Mouse (Mus musculus): Measurements from ENCODE around the gene Tmem255a. TPM values are rescaled to one million over a fixed set of nuclear protein-coding genes. Genes with fewer than 3 reads are reported as not detected.

The Tmem255a gene
- polyA plus RNA-seq (2015; fragmentation: Nextera tagmentation; extraction: Ambion mirVana), result 39.9 and 43.4 TPM in 2 replicates

DNA sequence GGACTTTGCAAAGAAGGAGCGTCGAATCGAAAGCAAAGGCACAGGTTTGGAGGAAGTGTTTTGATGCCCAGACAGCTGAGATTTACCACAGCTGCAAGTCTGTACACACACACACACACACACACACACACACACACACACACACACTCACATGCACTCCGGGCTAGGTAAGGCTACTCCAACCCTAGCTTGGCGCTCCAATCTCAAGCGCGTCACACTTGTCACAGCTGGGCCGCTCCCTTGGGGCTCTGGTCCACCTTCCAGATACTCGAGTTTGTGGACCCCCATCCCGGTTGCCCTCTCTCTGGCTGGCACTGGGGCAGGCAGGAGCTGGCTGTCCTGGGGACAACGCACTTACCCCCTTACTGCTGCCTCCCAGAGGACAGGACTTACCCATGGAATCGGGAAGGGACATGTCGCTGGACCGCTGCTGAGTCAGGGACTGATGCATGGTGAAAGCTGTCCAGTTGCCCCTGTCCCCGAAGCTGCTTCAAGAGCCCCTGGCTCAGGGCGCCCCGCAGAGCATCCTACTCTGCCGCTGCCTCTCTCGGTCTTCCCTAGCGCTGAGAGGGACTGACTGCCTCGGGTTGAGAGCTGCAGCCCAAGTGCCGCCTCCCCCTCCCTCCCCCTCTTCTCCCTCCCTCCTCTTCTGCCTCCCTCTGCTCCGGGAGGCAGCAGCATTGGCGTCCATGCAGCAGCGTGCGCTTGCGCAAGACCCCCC, at the start of gene Tmem255a:
TSS of gene Tmem255a (minus strand) at position 589 of the 721 bp plus-strand sequence.
- WGBS, result 18% methylated on average over 26 of the region's 27 CpGs
- no peaks in the 10 kb centered on the region for H3K27me3 ChIP-seq (replicated peaks; ENCODE audit: control insufficient read depth, insufficient read depth, low read length)
- H3K4me2 ChIP-seq (ENCODE audit: low read length), result peak within 1 kb of the TSS; percentile 75
- H3K27ac ChIP-seq (ENCODE audit: low read depth, low read length), result no peak within 1 kb of the TSS
- H3K4me1 ChIP-seq (ENCODE audit: control insufficient read depth, insufficient read depth, low read depth, low read length), result no peaks in the 10 kb centered on the region; the same call in 1 of the 2 replicates
- H3K36me3 ChIP-seq (ENCODE audit: control insufficient read depth, insufficient read depth, low read length), result no peaks in the 10 kb centered on the region
- ATAC-seq, result peak; percentile 82
- H3K4me3 ChIP-seq (ENCODE audit: low read length), result peak within 1 kb of the TSS; percentile 45
- peak within 1 kb of the TSS; percentile 52 for H3K9ac ChIP-seq (ENCODE audit: low read depth, low read length)
- H3K9me3 ChIP-seq (ENCODE audit: control insufficient read depth, low read length), result no peaks in the 10 kb centered on the region

DNA sequence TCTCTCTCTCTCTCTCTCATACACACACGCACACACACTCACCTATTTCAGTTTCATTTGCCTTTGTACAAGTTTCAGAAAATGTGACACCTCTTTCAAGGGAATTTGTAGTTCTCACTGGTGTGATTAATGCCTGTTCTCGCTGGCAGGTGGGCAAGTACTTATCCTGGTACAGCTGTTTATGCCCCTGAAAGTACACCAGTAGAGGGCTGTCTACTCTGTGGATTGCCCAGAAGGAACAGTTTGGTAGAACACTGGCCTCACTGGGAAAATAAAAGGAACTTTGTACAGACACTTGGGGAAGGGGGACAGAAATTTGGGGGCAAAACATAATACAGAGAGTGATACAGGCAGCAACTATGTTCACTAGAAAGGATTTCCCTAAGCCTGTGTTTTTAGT, 7.4 kb upstream of the Tmem255a start:
- no peaks in the 10 kb centered on the region for H3K27me3 ChIP-seq (replicated peaks; ENCODE audit: control insufficient read depth, insufficient read depth, low read length)
- ATAC-seq, result no peak
- no peak overlapping the region for H3K9ac ChIP-seq (ENCODE audit: low read depth, low read length)
- no peak overlapping the region for H3K27ac ChIP-seq (ENCODE audit: low read depth, low read length)
- no peaks in the 10 kb centered on the region for H3K36me3 ChIP-seq (ENCODE audit: control insufficient read depth, insufficient read depth, low read length)
- no peak overlapping the region for H3K4me2 ChIP-seq (ENCODE audit: low read length)
- 38% methylated on average over 2 of the region's 2 CpGs for WGBS
- H3K4me3 ChIP-seq (ENCODE audit: low read length), result no peak overlapping the region
- H3K9me3 ChIP-seq (ENCODE audit: control insufficient read depth, low read length), result no peaks in the 10 kb centered on the region
- H3K4me1 ChIP-seq (ENCODE audit: control insufficient read depth, insufficient read depth, low read depth, low read length), result no peaks in the 10 kb centered on the region

DNA sequence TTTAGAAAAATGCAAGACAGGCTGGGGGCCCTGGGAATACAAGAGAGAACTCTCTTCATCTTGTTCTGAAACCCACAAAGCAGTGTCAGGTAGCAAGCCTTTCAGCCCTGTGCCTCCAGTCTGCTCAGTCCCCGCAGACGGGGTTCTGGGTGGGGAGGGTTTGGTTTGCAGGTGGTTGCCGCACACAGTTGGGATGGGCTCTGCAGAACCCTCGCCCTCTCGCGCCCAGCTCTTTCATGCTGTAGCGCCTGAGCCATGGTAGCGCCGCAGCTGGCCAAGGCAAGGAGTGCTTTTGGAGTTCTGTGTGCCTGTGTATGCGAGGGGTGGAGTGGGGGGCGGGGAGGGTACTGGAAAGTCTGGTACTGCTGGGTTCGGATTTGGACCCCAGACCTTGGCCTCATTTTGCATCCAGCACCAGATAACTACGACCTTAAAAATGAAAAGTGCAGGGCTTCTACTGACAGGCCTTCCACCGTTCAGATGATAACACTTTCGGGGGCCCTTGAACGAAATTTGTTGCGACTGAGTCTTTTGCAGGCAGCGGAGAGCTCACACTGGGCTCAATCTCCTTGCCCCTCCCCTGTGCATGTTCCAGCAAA, 1.8 kb downstream of the Tmem255a start:
- no peaks in the 10 kb centered on the region for H3K9me3 ChIP-seq (ENCODE audit: control insufficient read depth, low read length)
- H3K27ac ChIP-seq (ENCODE audit: low read depth, low read length), result no peak overlapping the region
- H3K9ac ChIP-seq (ENCODE audit: low read depth, low read length), result no peak overlapping the region
- H3K4me3 ChIP-seq (ENCODE audit: low read length), result peak overlapping the region; percentile 45
- H3K4me1 ChIP-seq (ENCODE audit: control insufficient read depth, insufficient read depth, low read depth, low read length), result no peaks in the 10 kb centered on the region; the same call in 1 of the 2 replicates
- no peaks in the 10 kb centered on the region for H3K36me3 ChIP-seq (ENCODE audit: control insufficient read depth, insufficient read depth, low read length)
- peak; percentile 53 for ATAC-seq
- 15% methylated on average over 17 of the region's 18 CpGs for WGBS
- H3K27me3 ChIP-seq (replicated peaks; ENCODE audit: control insufficient read depth, insufficient read depth, low read length), result no peaks in the 10 kb centered on the region
- peak overlapping the region; percentile 75 for H3K4me2 ChIP-seq (ENCODE audit: low read length)

DNA sequence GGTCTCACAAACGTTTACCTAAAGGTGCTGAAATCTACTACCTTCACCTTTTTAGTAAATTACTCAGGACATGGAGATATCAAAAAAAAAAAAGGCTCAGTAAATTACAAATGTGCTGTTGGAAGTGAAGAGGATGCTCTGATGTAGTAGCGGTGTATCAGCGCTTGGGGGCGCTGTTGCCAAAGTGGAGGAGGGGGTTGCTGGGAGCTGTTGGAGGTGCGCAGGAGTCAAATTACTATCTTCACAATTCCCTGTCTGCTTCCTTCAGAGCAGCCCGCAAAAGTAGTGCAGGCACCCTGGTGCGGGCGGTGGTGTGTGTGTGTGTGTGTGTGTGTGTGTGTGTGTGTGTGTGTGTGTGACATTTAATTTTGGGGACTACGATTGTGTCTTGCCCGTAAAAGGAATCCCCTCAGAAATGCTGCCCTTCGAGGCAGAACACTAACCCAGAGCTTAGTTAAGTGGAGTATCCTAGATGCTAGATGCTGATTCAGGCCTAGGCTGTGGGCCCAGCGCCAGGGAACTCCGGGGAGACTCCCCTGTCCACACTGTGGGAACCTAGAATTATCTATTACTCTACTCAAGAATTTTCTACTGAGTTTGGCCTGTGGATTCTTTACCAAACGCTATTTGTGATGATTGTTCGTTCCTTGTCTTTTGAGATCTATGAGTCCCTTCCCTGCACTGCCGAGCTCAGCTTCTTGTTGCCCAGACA, 2.4 kb downstream of the Tmem255a start:
- Histone ChIP-seq H3K9ac (ENCODE audit: low read depth, low read length) (no peak overlapping the region), H3K27me3 (replicated peaks; ENCODE audit: control insufficient read depth, insufficient read depth, low read length) (no peaks in the 10 kb centered on the region), H3K4me2 (ENCODE audit: low read length) (peak overlapping the region; percentile 75), H3K4me3 (ENCODE audit: low read length) (peak overlapping the region; percentile 45), H3K27ac (ENCODE audit: low read depth, low read length) (no peak overlapping the region), H3K36me3 (ENCODE audit: control insufficient read depth, insufficient read depth, low read length) (no peaks in the 10 kb centered on the region), H3K9me3 (ENCODE audit: control insufficient read depth, low read length) (no peaks in the 10 kb centered on the region), H3K4me1 (ENCODE audit: control insufficient read depth, insufficient read depth, low read depth, low read length) (no peaks in the 10 kb centered on the region; the same call in 1 of the 2 replicates)
- ATAC-seq, result no peak
- WGBS, result 25% methylated on average over 14 of the region's 16 CpGs

DNA sequence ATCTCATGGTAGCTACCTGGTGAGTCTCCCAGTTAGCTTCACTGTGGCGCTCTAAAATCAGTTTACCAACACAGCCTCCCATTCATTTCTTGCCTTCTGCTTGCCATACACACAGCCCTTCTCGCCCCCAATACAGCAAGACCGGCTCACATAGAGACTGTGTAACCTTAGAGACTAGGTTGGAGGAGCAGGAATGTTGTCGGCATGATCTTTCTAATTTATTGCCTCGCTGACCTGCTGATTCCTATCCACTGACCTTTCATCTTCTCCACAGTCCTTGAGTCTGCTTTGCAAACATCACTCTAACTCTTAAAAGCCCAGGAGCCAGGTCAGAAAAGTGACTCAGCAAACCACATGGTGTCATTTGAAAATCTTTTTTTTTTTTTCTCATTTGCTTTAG, 4.6 kb downstream of the Tmem255a start:
- 42% methylated on average over 5 of the region's 5 CpGs for WGBS
- H3K4me2 ChIP-seq (ENCODE audit: low read length), result no peak overlapping the region
- H3K4me3 ChIP-seq (ENCODE audit: low read length), result no peak overlapping the region
- H3K27me3 ChIP-seq (replicated peaks; ENCODE audit: control insufficient read depth, insufficient read depth, low read length), result no peaks in the 10 kb centered on the region
- H3K9ac ChIP-seq (ENCODE audit: low read depth, low read length), result no peak overlapping the region
- H3K4me1 ChIP-seq (ENCODE audit: control insufficient read depth, insufficient read depth, low read depth, low read length), result no peaks in the 10 kb centered on the region; the same call in 1 of the 2 replicates
- H3K9me3 ChIP-seq (ENCODE audit: control insufficient read depth, low read length), result no peaks in the 10 kb centered on the region
- ATAC-seq, result no peak
- no peak overlapping the region for H3K27ac ChIP-seq (ENCODE audit: low read depth, low read length)
- no peaks in the 10 kb centered on the region for H3K36me3 ChIP-seq (ENCODE audit: control insufficient read depth, insufficient read depth, low read length)

DNA sequence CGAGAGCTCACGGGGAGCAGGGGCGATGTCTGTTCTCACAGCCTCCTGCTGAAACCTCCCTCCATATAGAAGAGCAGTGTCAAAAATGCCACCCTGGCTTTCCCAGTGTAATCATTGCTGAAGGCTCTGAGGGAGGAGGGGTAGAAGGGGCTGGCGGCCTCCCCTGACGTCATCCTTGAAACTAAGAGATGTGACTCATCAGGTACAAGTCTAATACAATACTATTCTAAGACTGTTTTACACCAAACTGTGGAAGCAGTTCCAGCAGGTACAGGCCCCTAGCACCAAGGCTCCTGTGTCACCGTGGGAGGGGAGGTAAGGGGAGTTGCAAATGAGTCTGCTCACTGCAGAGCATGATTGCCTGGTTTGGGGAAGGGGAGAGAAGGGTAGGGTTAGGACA, 5.1 kb downstream of the Tmem255a start:
- no peak overlapping the region for H3K4me3 ChIP-seq (ENCODE audit: low read length)
- H3K36me3 ChIP-seq (ENCODE audit: control insufficient read depth, insufficient read depth, low read length), result no peaks in the 10 kb centered on the region
- H3K9me3 ChIP-seq (ENCODE audit: control insufficient read depth, low read length), result no peaks in the 10 kb centered on the region
- H3K27me3 ChIP-seq (replicated peaks; ENCODE audit: control insufficient read depth, insufficient read depth, low read length), result no peaks in the 10 kb centered on the region
- no peaks in the 10 kb centered on the region; the same call in 1 of the 2 replicates for H3K4me1 ChIP-seq (ENCODE audit: control insufficient read depth, insufficient read depth, low read depth, low read length)
- WGBS, result 28% methylated on average over 6 of the region's 6 CpGs
- 0 out of 2 replicates have a peak, but pooled peaks have one; percentile 9 for ATAC-seq
- no peak overlapping the region for H3K9ac ChIP-seq (ENCODE audit: low read depth, low read length)
- H3K4me2 ChIP-seq (ENCODE audit: low read length), result no peak overlapping the region
- H3K27ac ChIP-seq (ENCODE audit: low read depth, low read length), result no peak overlapping the region

DNA sequence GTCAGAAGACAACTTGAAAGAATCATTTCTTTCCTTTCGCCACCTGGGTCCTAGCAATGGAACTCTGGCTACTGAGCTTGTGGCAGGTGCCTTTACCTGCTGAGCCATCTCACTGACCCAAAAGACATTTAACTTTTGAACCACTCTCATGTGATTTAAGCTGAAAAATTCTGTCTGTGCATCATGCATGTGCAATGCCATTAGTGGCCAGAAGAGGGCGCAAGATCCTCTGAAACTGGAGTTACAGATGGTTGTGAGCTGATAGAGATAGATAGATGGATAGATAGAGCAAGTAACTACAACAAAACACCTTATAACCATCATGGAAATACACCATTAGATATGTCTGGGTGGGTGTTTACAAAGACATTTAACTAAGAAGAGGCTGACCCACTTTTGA, 14.5 kb downstream of the Tmem255a start:
- Histone ChIP-seq H3K4me2 (ENCODE audit: low read length) (no peak overlapping the region), H3K4me3 (ENCODE audit: low read length) (no peak overlapping the region), H3K9me3 (ENCODE audit: control insufficient read depth, low read length) (no peaks in the 10 kb centered on the region), H3K9ac (ENCODE audit: low read depth, low read length) (no peak overlapping the region), H3K36me3 (ENCODE audit: control insufficient read depth, insufficient read depth, low read length) (no peaks in the 10 kb centered on the region), H3K27ac (ENCODE audit: low read depth, low read length) (no peak overlapping the region), H3K4me1 (ENCODE audit: control insufficient read depth, insufficient read depth, low read depth, low read length) (no peaks in the 10 kb centered on the region), H3K27me3 (replicated peaks; ENCODE audit: control insufficient read depth, insufficient read depth, low read length) (no peaks in the 10 kb centered on the region)
- ATAC-seq, result no peak
- 40% methylated on average over 2 of the region's 2 CpGs for WGBS

DNA sequence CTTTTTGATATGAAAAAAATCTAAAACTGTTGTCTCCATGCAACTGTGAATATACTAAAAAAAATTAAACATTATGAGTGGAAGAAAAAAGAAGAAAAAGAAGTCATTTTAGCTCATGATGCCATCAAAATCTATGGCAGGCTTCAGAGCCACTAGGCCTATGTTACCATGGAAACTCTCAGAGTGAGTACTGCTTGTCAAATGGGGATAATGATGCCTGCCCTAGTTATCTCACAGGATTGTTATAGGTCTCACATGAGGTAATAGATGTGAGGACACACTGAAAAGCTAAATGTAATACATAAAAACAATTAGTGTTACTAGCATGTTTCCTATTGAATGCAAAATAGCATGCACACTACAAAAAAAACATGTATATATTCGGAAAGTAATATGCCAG, 22.4 kb downstream of the Tmem255a start:
- no peak for ATAC-seq
- H3K4me3 ChIP-seq (ENCODE audit: low read length), result no peak overlapping the region
- WGBS, result 83% methylated on average over 1 of the region's 1 CpGs
- no peaks in the 10 kb centered on the region for H3K27me3 ChIP-seq (replicated peaks; ENCODE audit: control insufficient read depth, insufficient read depth, low read length)
- no peak overlapping the region for H3K4me2 ChIP-seq (ENCODE audit: low read length)
- no peaks in the 10 kb centered on the region for H3K9me3 ChIP-seq (ENCODE audit: control insufficient read depth, low read length)
- no peak overlapping the region for H3K27ac ChIP-seq (ENCODE audit: low read depth, low read length)
- H3K36me3 ChIP-seq (ENCODE audit: control insufficient read depth, insufficient read depth, low read length), result no peaks in the 10 kb centered on the region
- no peaks in the 10 kb centered on the region for H3K4me1 ChIP-seq (ENCODE audit: control insufficient read depth, insufficient read depth, low read depth, low read length)
- no peak overlapping the region for H3K9ac ChIP-seq (ENCODE audit: low read depth, low read length)

DNA sequence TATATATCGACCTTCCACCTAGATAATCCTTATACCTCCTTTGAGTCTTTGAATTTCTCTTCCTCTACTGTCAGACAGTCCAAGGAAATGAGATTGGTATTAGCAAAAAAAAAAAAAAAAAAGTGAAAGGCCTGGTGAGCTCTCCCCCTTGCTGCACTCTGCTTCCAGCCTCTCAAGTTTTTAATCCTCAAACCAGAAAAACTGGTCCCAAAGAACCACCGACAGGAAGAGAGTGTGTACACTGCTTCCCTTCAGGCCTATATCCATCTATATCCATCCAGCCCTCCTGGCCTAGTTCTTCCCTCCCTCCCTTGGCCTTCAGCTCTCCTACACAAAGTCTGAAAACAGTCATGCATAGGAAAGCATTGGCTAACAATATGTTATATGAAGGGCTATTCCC, 29.5 kb downstream of the Tmem255a start:
- WGBS, result 52% methylated on average over 2 of the region's 2 CpGs
- no peaks in the 10 kb centered on the region for H3K36me3 ChIP-seq (ENCODE audit: control insufficient read depth, insufficient read depth, low read length)

More for the DNA sequence above, 29.5 kb downstream of the Tmem255a start:
- H3K4me3 ChIP-seq (ENCODE audit: low read length), result no peak overlapping the region
- H3K27ac ChIP-seq (ENCODE audit: low read depth, low read length), result no peak overlapping the region
- no peaks in the 10 kb centered on the region for H3K27me3 ChIP-seq (replicated peaks; ENCODE audit: control insufficient read depth, insufficient read depth, low read length)
- no peaks in the 10 kb centered on the region for H3K4me1 ChIP-seq (ENCODE audit: control insufficient read depth, insufficient read depth, low read depth, low read length)
- ATAC-seq, result no peak
- no peak overlapping the region for H3K4me2 ChIP-seq (ENCODE audit: low read length)
- no peak overlapping the region for H3K9ac ChIP-seq (ENCODE audit: low read depth, low read length)
- no peaks in the 10 kb centered on the region for H3K9me3 ChIP-seq (ENCODE audit: control insufficient read depth, low read length)

Measured in hindbrain, embryonic 16.5 days (tissue).